Mouse (Mus musculus) ES-Bruce4 (cell line): ENCODE data around the gene Nms.

Source experiments
- CTCF ChIP-seq: IDR thresholded peaks from one replicate; pipeline ENCODE4 v1.8.1; 2011; ENCODE audit warnings: low read depth, low read length
- POLR2A ChIP-seq: IDR thresholded peaks from one replicate; pipeline ENCODE4 v1.8.1; 2011; ENCODE audit warnings: low read length; ENCODE audit not compliant: insufficient read depth

DNA sequence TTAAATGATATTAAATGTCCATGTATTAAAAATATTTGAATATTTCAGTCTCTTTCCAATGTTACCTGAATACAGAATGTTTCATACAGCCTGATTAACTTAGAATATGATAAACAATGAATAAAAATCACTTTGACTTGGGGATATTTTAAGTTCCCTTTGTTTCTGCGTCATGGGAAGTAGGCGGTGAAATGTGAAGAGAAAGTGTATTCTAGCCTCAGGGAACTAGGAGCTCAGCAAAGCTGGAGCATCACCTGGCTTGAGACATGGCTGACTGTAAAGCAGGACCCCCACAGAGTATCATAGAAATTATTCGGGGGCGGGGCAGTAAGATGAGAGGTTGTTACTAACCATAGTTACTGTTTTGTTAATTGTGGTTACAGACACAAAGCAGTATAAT lies 10.0 kb upstream of the Nms start:
- TF ChIP-seq CTCF (no peak), POLR2A (no peak)
